Mouse (Mus musculus) lung, postnatal 25 days (tissue): ENCODE measurements at regions not wholly inside any gene's neighbourhood (a gene's known extent, or its start where the extent isn't known, plus 50 kb on each side); places are given as distances from the start of the nearest gene placed in this dataset.
"Not testable (repeated sequence)": the region's sequence is repeated elsewhere in the genome, so short reads cannot be mapped to it uniquely, and the experiment has no call there.

Source experiments
- DNase-seq: peaks from one replicate; pipeline ENCODE4 v3.0.0; 2022; ENCODE audit warnings: low spot score

- no peak for DNase-seq
These were observed 209.5 kb downstream of the Sorl1 start for GRCm38 (mm10) chr9:41914611-41915010.

- DNase-seq = no peak
These were observed 210.2 kb downstream of the Sorl1 start for GRCm38 (mm10) chr9:41913911-41914310.

- no peak for DNase-seq
These were observed 211.6 kb downstream of the Sorl1 start for GRCm38 (mm10) chr9:41912482-41912881.

GRCm38 (mm10) chr9:41900606-41900974, 223.5 kb downstream of the Sorl1 start:
- DNase-seq = no peak

- DNase-seq = no peak
These were observed 224.1 kb downstream of the Sorl1 start for GRCm38 (mm10) chr9:41899766-41900605.

- DNase-seq = no peak
These were observed 229.0 kb downstream of the Sorl1 start for GRCm38 (mm10) chr9:41895106-41895505.

GRCm38 (mm10) chr9:41892841-41893240, 231.3 kb downstream of the Sorl1 start:
- no peak for DNase-seq

GRCm38 (mm10) chr9:41891206-41891605, 232.9 kb downstream of the Sorl1 start:
- no peak for DNase-seq

GRCm38 (mm10) chr9:41890273-41891141, 233.6 kb downstream of the Sorl1 start:
- peak; percentile 51 for DNase-seq

- DNase-seq = no peak
These were observed 234.4 kb downstream of the Sorl1 start for GRCm38 (mm10) chr9:41889568-41890272.

- no peak for DNase-seq
These were observed 235.4 kb downstream of the Sorl1 start for GRCm38 (mm10) chr9:41888616-41889150.

GRCm38 (mm10) chr9:41886456-41886855, 237.6 kb downstream of the Sorl1 start:
- DNase-seq = not testable (repeated sequence)

- DNase-seq = no peak
These were observed 243.6 kb downstream of the Sorl1 start for GRCm38 (mm10) chr9:41880457-41880856.

- DNase-seq = peak; percentile 34
These were observed 245.0 kb downstream of the Sorl1 start for GRCm38 (mm10) chr9:41879080-41879479.

- DNase-seq = no peak
These were observed 263.0 kb downstream of the Sorl1 start for GRCm38 (mm10) chr9:41861136-41861535.

- peak; percentile 10 for DNase-seq
These were observed 263.4 kb downstream of the Sorl1 start for GRCm38 (mm10) chr9:41860681-41861080.

- no peak for DNase-seq
These were observed 264.3 kb downstream of the Sorl1 start for GRCm38 (mm10) chr9:41859780-41860179.

- DNase-seq = no peak
These were observed 272.0 kb downstream of the Sorl1 start for GRCm38 (mm10) chr9:41852099-41852498.

- DNase-seq = no peak
These were observed 274.3 kb downstream of the Sorl1 start for GRCm38 (mm10) chr9:41849628-41850326.

GRCm38 (mm10) chr9:41844616-41845015, 279.5 kb downstream of the Sorl1 start:
- DNase-seq = no peak
